Mouse (Mus musculus) C2C12 (cell line): Measurements from ENCODE around the gene Slc17a7.

ENCODE experiments used
- CEBPB ChIP-seq: IDR thresholded peaks from one replicate; pipeline ENCODE4 v1.6.1; 2011; ENCODE audit warnings: low read depth, mild to moderate bottlenecking, control low read depth, moderate library complexity
- CTCF ChIP-seq: IDR thresholded peaks from one replicate; pipeline ENCODE4 v1.5.1; 2011; ENCODE audit not compliant: control insufficient read depth, insufficient read depth, insufficient read length
- FOSL1 ChIP-seq: IDR thresholded peaks from one replicate; pipeline ENCODE4 v1.8.0; 2011; ENCODE audit warnings: mild to moderate bottlenecking, low read length; ENCODE audit not compliant: poor library complexity, insufficient read depth, severe bottlenecking
- MAX ChIP-seq: IDR thresholded peaks from one replicate; pipeline ENCODE4 v1.6.1; 2011; ENCODE audit warnings: mild to moderate bottlenecking, control low read depth
- MYOG ChIP-seq: IDR thresholded peaks from one replicate; pipeline ENCODE4 v1.6.1; 2011; ENCODE audit not compliant: control insufficient read depth, insufficient read length; ENCODE audit errors: extremely low read depth
- USF1 ChIP-seq: IDR thresholded peaks from one replicate; pipeline ENCODE4 v1.6.1; 2011; ENCODE audit warnings: low read depth, mild to moderate bottlenecking, control low read depth, moderate library complexity

GRCm38 (mm10) chr7:45147899-45148298 lies 15.8 kb upstream of the Slc17a7 start:
- TF ChIP-seq CTCF (no peak), USF1 (no peak), MAX (no peak), MYOG (no peak), FOSL1 (no peak), CEBPB (no peak)
